Mouse (Mus musculus) CD4-positive, CD25-positive, alpha-beta regulatory T cell, adult 4 months (primary cell): ENCODE measurements around the gene Gm21292. TPM values are rescaled to one million over a fixed set of nuclear protein-coding genes. Genes with fewer than 3 reads are reported as not detected.
"Not testable (repeated sequence)": the region's sequence is repeated elsewhere in the genome, so short reads cannot be mapped to it uniquely, and the experiment has no call there.

Source experiments
- ATAC-seq: one replicate; pipeline ENCODE4 v1.8.0; 2017
- polyA plus RNA-seq, 2 experiments: library from polyadenylated mRNA; unstranded; fragments of 100-300 nt; shearing (Covaris generic); gene quantifications; one replicate each; pipeline ENCODE4 v1.2.1; 2017

The Gm21292 gene
- polyA plus RNA-seq = not detected

- ATAC-seq = not testable (repeated sequence)
Measured at GRCm38 (mm10) chrY:9133824-9134223, at the start of gene Gm21292. Gene Gm21292, minus strand, starts transcription at chrY:9133924.

Other genes with a start within 250 kb of the Gm21292 start
- not detected for gene Gm21721, start 68.3 kb upstream of the Gm21292 start, polyA plus RNA-seq
- not detected for gene Gm21812, start 213.3 kb upstream of the Gm21292 start, polyA plus RNA-seq